Mouse (Mus musculus) embryonic facial prominence, embryonic 11.5 days (tissue): ENCODE measurements around the gene Mfsd2a. TPM values are rescaled to one million over a fixed set of nuclear protein-coding genes. Genes with fewer than 3 reads are reported as not detected.

Experiments
- ATAC-seq: fragments of 200-750 bp; cut with Nextera tagmentation; replicated peaks from 2 replicates; pipeline ENCODE4 v1.8.0; 2017; ENCODE audit warnings: low read depth; ENCODE audit not compliant: insufficient number of reproducible peaks, low FRiP score, low TSS enrichment
- DNase-seq: peaks from one replicate; pipeline ENCODE4 v3.0.0-alpha.2; 2015; ENCODE audit warnings: low spot score
- H3K27ac ChIP-seq: fragments of 300-500 bp; sonication (generic); replicated peaks from 2 replicates; pipeline ENCODE4 v1.5.1; 2014; ENCODE audit warnings: mild to moderate bottlenecking, low read depth, low read length, control low read depth
- H3K27me3 ChIP-seq: fragments of 300-500 bp; sonication (generic); 2 replicates; pipeline ENCODE4 v1.6.1; 2014; ENCODE audit warnings: mild to moderate bottlenecking, low read length, moderate library complexity, mixed read lengths; ENCODE audit not compliant: control insufficient read depth, insufficient read depth
- H3K36me3 ChIP-seq: fragments of 300-500 bp; sonication (generic); replicated peaks from 2 replicates; pipeline ENCODE4 v1.6.1; 2014; ENCODE audit warnings: low read depth, mild to moderate bottlenecking, low read length, moderate library complexity, mixed read lengths; ENCODE audit not compliant: control insufficient read depth, insufficient read depth
- H3K4me1 ChIP-seq: fragments of 300-500 bp; sonication (generic); 2 replicates; pipeline ENCODE4 v1.6.1; 2014; ENCODE audit warnings: low read length, mixed read lengths; ENCODE audit not compliant: control insufficient read depth, insufficient read depth
- H3K4me2 ChIP-seq: fragments of 300-500 bp; sonication (generic); 2 replicates; pipeline ENCODE4 v1.6.1; 2014; ENCODE audit warnings: low read depth, mild to moderate bottlenecking, control low read depth, low read length, moderate library complexity
- H3K4me3 ChIP-seq: fragments of 300-500 bp; sonication (generic); 2 replicates; pipeline ENCODE4 v1.5.1; 2014; ENCODE audit warnings: low read depth, low read length, control low read depth
- H3K9ac ChIP-seq: fragments of 300-500 bp; sonication (generic); replicated peaks from 2 replicates; pipeline ENCODE4 v1.6.1; 2014; ENCODE audit warnings: mild to moderate bottlenecking, control low read depth, low read length
- H3K9me3 ChIP-seq: fragments of 300-500 bp; sonication (generic); replicated peaks from 2 replicates; pipeline ENCODE4 v1.6.1; 2016; ENCODE audit warnings: mild to moderate bottlenecking, low read length, inconsistent platforms, mixed read lengths; ENCODE audit not compliant: control insufficient read depth
- WGBS: fragments of 180-500 bp; shearing (Covaris S2); extraction: QIAGEN DNeasy Blood & Tissue Kit; methylation state at CpG from one replicate; pipeline ENCODE4 v1.1.7; 2014; 5-methylcytosine and 5-hydroxymethylcytosine counted together
- polyA plus RNA-seq: library from polyadenylated mRNA; unstranded; fragments of >200 nt; fragmentation: Nextera tagmentation; extraction: Ambion mirVana; gene quantifications from 2 replicates; pipeline ENCODE4 v1.2.1, GENCODE M21; 2014

Mfsd2a gene
- 8.2 and 8.7 TPM in 2 replicates for polyA plus RNA-seq

GRCm38 (mm10) chr4:122961100-122961567, at the start of gene Mfsd2a:
TSS of gene Mfsd2a (minus strand) at chr4:122961188.
- no peaks in the 10 kb centered on the region for H3K9me3 ChIP-seq
- H3K9ac ChIP-seq = peak within 1 kb of the TSS; percentile 77
- H3K27ac ChIP-seq = 0 out of 2 replicates have a peak within 1 kb of the TSS, but pooled peaks have one; percentile 4
- no peaks in the 10 kb centered on the region for H3K27me3 ChIP-seq
- H3K4me2 ChIP-seq = peak within 1 kb of the TSS; percentile 97
- ATAC-seq = peak; percentile 75
- peak within 1 kb of the TSS; percentile 65 for H3K4me3 ChIP-seq
- peak; percentile 88 for DNase-seq
- no peaks in the 10 kb centered on the region for H3K36me3 ChIP-seq
- H3K4me1 ChIP-seq = no peaks in the 10 kb centered on the region; the same call in 1 of the 2 replicates
- WGBS = under 1% methylated on average over 27 of the region's 27 CpGs

GRCm38 (mm10) chr4:123005054-123005966, 44.3 kb upstream of the Mfsd2a start:
- H3K27me3 ChIP-seq = no peaks in the 10 kb centered on the region
- H3K9me3 ChIP-seq = no peaks in the 10 kb centered on the region
- ATAC-seq (no peak), DNase-seq (peak; percentile 59)
- WGBS = 34% methylated on average over 15 of the region's 15 CpGs
- H3K9ac ChIP-seq = no peak overlapping the region
- no peak overlapping the region for H3K27ac ChIP-seq
- H3K4me1 ChIP-seq = no peaks in the 10 kb centered on the region
- no peak overlapping the region for H3K4me2 ChIP-seq
- no peaks in the 10 kb centered on the region; the same call in 1 of the 2 replicates for H3K36me3 ChIP-seq
- H3K4me3 ChIP-seq = no peak overlapping the region

- Histone ChIP-seq H3K27ac (no peak overlapping the region), H3K4me3 (no peak overlapping the region), H3K27me3 (no peaks in the 10 kb centered on the region), H3K9ac (no peak overlapping the region), H3K4me1 (no peaks in the 10 kb centered on the region), H3K9me3 (no peaks in the 10 kb centered on the region), H3K36me3 (no peaks in the 10 kb centered on the region; the same call in 1 of the 2 replicates), H3K4me2 (no peak overlapping the region)
- DNase-seq (no peak), ATAC-seq (no peak)
- WGBS = 52% methylated on average over 17 of the region's 17 CpGs
Measured at GRCm38 (mm10) chr4:123000617-123001342, 39.8 kb upstream of the Mfsd2a start.

- Histone ChIP-seq H3K4me2 (no peak overlapping the region; the same call in 1 of the 2 replicates), H3K4me1 (no peaks in the 10 kb centered on the region), H3K9me3 (no peaks in the 10 kb centered on the region), H3K9ac (0 out of 2 replicates have a peak overlapping the region, but pooled peaks have one; percentile 7), H3K4me3 (no peak overlapping the region), H3K36me3 (no peaks in the 10 kb centered on the region; the same call in 1 of the 2 replicates), H3K27ac (no peak overlapping the region; the same call in 1 of the 2 replicates), H3K27me3 (no peaks in the 10 kb centered on the region)
- DNase-seq (no peak), ATAC-seq (no peak)
- 62% methylated on average over 14 of the region's 14 CpGs for WGBS
Measured at GRCm38 (mm10) chr4:123000130-123000529, 39.1 kb upstream of the Mfsd2a start.

GRCm38 (mm10) chr4:122999263-122999691, 38.3 kb upstream of the Mfsd2a start:
- H3K9ac ChIP-seq = peak overlapping the region; percentile 51
- H3K27ac ChIP-seq = peak overlapping the region; percentile 62; the same call in 1 of the 2 replicates
- no peaks in the 10 kb centered on the region for H3K27me3 ChIP-seq
- DNase-seq = peak; percentile 39
- ATAC-seq = 0 out of 2 replicates have a peak, but pooled peaks have one; percentile 10
- H3K4me2 ChIP-seq = peak overlapping the region; percentile 44
- no peaks in the 10 kb centered on the region for H3K9me3 ChIP-seq
- H3K4me1 ChIP-seq = no peaks in the 10 kb centered on the region
- no peaks in the 10 kb centered on the region; the same call in 1 of the 2 replicates for H3K36me3 ChIP-seq
- H3K4me3 ChIP-seq = peak overlapping the region; percentile 32
- WGBS = 20% methylated on average over 4 of the region's 4 CpGs

GRCm38 (mm10) chr4:122998537-122999262, 37.7 kb upstream of the Mfsd2a start:
- H3K4me1 ChIP-seq = no peaks in the 10 kb centered on the region
- ATAC-seq = peak; percentile 40; the same call in 1 of the 2 replicates

More at GRCm38 (mm10) chr4:122998537-122999262, 37.7 kb upstream of the Mfsd2a start:
- Histone ChIP-seq H3K9ac (peak overlapping the region; percentile 51), H3K4me2 (peak overlapping the region; percentile 92), H3K36me3 (no peaks in the 10 kb centered on the region; the same call in 1 of the 2 replicates), H3K27ac (peak overlapping the region; percentile 62; the same call in 1 of the 2 replicates), H3K27me3 (no peaks in the 10 kb centered on the region), H3K9me3 (no peaks in the 10 kb centered on the region), H3K4me3 (peak overlapping the region; percentile 82)
- 15% methylated on average over 12 of the region's 12 CpGs for WGBS
- peak; percentile 81 for DNase-seq
